Mouse (Mus musculus): ENCODE measurements around the gene Enoph1. TPM values are rescaled to one million over a fixed set of nuclear protein-coding genes. Genes with fewer than 3 reads are reported as not detected.

Gene Enoph1
- total RNA-seq, 2 experiments from 2014 or later = 6.4 to 8.0 TPM

GRCm38 (mm10) chr5:100071541-100071940, 31.8 kb downstream of the Enoph1 start:
- no peak for DNase-seq (ENCODE audit: low spot score)

- DNase-seq (ENCODE audit: low spot score) = no peak
Observed at GRCm38 (mm10) chr5:100072557-100072956, 32.8 kb downstream of the Enoph1 start.

GRCm38 (mm10) chr5:100074571-100074970, 34.8 kb downstream of the Enoph1 start:
- DNase-seq (ENCODE audit: low spot score) = no peak

DNA sequence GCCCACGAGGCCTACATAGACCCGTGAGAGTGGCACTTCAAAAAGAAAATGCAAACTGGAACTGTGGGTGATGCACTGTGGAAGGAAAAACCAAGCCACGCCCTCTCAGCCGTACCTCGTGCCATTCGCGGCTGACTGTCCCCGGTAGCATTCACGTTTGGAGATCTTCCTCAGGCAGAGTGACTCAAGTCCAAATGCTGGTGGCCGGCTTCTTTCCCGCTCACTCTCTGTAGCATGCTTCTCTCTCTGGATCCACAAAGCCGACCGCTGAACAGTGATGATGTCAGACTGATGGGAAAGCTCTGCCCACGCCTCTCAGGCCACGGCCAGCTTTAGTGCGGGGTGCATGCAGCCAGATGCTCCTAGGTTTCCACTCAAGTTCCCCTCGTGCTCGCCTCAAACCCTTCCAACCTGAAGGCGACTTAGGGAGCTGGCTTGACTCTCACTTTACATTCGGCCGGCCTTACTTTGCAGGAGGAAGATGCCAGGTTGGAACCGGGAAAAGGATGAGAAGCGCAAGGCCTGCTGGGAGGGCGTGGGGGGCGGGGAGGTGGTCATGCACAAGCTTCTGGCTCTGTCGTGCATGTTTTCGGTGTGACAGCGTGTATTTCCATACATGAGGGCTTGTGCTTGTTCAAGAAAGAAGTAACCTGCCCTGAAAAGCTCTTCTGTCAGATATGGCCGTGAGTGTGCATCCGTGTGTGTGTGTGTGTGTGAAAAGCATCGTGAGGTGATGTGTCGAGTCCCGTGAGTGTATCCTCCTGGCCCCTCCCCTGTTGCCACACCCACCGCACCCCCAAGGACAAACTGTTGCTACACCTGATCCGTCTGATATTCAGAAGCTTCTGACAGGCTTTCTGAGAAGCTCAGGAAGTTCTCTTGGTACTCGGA, 39.5 kb downstream of the Enoph1 start:
- DNase-seq (ENCODE audit: low spot score) = no peak

GRCm38 (mm10) chr5:100079931-100080275, 40.1 kb downstream of the Enoph1 start:
- DNase-seq (ENCODE audit: low spot score) = no peak

DNA sequence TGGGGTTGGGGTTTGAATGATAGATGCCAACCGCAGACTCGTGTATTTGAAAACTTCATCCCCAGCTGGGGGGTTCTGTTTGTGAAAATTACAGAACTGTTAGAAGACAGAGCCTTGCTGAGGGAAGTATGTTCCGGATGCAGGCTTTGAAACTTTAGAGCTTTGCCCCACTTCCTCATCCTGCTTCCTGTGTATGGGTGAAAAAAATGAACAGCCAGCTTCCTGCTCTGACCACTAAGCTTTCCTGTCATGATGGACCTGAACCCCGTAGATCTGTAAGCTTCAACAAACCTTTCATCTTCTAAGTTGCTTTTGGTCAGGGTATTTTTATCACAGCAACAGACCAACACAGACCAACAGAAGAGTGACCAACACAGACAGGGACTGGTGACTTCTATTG, 42.2 kb downstream of the Enoph1 start:
- no peak for DNase-seq (ENCODE audit: low spot score)

GRCm38 (mm10) chr5:100083953-100084562, 44.3 kb downstream of the Enoph1 start:
- DNase-seq (ENCODE audit: low spot score) = no peak

DNA sequence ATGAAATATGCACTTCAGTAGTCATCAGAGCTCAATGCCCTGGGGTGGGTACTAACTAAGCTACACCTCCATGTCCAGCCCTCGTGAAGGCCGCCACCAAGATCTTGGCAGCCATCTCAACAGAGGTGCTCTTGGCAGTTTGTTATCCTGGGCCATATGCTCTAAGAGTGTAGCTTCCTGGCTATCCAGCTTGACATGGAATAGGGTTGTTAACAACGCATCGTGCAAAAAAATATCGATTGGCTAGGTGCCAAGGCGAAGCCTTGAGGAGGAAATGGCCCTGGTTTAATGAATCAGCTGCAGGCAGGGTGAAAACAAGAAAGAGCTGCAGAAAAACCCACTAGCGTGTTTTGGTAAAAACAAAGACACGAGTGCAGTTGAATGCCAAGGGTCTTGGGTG, 45.3 kb downstream of the Enoph1 start:
- no peak for DNase-seq (ENCODE audit: low spot score)

DNA sequence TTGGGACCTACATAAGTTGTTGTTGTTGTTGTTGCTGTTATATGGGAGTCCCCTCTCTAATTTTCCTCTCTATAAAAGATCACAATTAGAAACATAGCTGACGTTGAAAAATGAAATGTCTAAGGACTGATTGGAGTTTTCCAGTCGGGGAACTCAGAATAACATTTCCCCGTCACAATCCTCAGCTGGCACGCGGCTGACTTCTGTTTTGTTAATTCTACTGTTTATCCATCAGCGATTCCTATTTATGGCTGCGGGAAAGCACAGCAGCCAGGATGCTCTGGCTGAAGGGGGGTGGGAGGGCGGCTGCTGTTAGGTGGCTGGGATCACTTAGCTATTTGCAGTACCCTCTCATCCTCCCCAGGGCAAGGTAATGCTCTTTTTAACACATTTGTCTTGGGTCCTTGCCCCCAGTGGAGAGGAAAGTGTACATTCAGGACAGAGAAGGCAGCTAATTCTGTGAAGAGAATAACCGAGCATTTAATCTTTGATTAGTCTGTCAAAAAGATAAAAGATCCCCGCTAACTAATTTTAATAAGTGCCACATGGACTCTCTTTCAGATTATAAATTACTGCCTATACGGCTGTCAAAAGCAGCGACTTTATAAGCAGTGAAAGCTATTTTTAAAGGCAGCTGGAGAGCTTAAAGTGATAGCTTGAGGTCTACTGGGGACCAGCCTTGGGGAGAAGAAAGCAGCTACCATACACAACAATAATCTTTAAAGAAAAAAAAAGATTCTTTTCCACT, 50.9 kb downstream of the Enoph1 start:
- no peak for DNase-seq (ENCODE audit: low spot score)

DNA sequence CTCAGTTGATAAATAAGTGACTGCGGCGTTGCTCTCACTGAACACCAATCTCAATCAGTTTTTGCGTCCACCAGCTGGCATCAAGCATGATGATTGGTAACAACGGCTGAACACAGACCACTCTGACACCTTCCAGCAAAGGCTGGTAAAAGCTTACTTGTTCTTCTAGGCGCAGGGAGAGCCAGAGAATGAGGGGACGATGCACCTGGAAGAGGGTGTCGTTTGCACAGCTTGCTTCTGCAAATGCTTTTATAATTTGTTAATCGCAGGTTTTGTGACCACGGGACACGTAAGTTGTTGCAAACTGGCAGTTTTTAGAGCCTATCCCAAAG, 51.4 kb downstream of the Enoph1 start:
- DNase-seq (ENCODE audit: low spot score) = no peak

- DNase-seq (ENCODE audit: low spot score) = no peak
Observed at GRCm38 (mm10) chr5:100091602-100092001, 51.8 kb downstream of the Enoph1 start.

GRCm38 (mm10) chr5:100096955-100097354, 57.2 kb downstream of the Enoph1 start:
- DNase-seq (ENCODE audit: low spot score) = no peak

- DNase-seq (ENCODE audit: low spot score) = no peak
Observed at GRCm38 (mm10) chr5:100097967-100098366, 58.2 kb downstream of the Enoph1 start.

- no peak for DNase-seq (ENCODE audit: low spot score)
Observed at GRCm38 (mm10) chr5:100102395-100102794, 62.6 kb downstream of the Enoph1 start.

DNA sequence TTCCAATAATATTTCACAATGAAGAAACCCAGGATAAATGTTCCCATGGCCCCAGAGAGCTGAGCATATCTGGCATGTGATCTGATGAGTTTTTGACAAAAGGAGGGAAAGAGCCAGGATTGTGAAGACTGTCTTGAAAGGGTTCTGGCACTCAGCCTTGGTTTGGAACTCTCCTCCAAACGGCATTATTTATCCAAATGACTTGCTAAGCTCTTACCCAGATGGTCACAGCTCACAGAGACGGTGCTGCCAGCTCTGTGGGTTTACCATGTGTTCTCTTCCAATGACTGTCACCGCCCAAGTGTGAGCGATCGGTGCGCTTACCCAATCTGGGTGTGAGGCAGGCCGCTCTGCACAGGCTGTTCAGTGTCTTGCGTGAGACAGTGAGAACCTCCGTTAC, 69.1 kb downstream of the Enoph1 start:
- DNase-seq (ENCODE audit: low spot score) = peak; percentile 16

DNA sequence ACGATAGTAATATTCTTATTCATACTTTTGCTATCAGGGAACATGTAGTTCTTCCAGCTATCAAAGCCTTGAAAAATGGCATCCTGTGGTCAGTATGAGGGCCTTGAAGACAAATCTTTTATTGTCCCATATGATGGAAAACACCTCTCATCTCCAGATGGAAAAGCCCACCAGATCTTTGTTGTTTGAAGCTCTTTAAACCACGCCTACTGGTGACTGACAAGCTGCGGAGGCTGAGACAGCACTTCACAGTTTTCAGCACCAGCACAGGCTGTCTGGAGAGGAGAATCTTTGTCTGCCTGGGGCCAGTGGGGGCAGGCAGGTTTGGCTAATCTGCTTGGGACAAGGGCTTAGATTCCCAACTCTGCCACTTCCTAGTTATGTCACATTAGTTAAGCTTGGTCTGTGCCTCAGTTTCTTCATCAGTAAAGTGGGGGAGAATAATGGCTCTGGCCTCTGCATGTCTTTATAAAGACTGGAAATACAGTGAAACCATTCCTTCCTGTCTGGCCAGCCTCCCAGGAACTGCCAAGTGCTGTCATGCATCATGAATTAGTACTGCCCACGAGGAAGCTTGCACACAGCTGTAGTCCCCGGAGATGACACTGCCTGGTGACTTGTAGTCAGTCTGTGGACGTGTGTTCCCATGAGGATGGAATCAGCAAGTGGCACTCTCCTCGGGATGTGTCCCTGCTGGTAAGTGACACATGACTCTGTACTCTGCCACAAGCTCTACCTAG, 69.9 kb downstream of the Enoph1 start:
- no peak for DNase-seq (ENCODE audit: low spot score)

DNA sequence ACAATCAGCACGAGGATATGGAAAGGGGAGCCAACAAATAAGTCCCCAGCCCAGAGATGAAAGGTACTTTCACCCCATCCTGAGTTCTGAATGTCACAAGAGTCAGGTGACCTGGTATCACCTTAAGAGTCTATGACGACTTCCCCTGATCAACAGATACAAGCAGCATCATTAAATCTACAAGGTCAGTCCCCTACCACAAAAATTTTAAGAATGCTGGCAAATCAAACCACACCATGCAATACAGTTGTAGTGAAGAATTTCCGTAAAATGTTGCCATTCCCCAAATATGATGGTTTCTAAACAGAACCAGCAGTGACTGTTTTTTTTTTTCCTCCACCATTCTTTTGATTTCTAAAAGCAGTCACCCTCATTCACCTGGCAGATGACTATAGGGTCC, 70.8 kb downstream of the Enoph1 start:
- no peak for DNase-seq (ENCODE audit: low spot score)

- DNase-seq (ENCODE audit: low spot score) = no peak
Observed at GRCm38 (mm10) chr5:100113403-100113802, 73.6 kb downstream of the Enoph1 start.
